Mouse (Mus musculus): Measurements from ENCODE around the gene Socs3. TPM values are rescaled to one million over a fixed set of nuclear protein-coding genes. Genes with fewer than 3 reads are reported as not detected.

The Socs3 gene
- polyA plus RNA-seq, 1 experiment from 2014 or later = 11.7 TPM

DNA sequence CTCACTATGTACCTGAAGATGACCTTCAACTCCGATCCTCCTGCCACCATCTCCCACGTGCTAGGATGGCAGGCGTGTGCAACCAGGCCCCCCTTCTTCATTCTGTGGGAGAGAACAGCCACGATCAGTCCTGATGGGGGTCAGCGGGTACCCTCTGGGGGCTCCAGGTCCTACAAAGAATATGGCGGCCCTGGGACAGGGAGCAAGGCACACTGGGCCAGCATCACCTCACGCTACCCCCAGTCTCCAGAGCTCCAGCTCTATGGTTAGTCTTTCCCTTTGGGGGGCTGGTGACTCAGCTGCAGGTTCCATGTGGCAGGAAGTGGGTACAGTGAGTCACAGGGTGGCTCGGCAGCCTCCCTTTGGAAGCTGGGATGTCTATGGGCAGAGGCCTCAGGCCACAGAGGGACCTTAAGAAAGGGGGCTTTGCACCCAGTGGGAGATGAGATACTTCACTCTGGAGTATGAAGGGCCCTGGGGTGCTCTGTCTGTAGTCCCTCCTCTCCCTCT lies 28.5 kb downstream of the Socs3 start:
- H3K4me1 ChIP-seq (replicated peaks; ENCODE audit: insufficient read depth, low read length) = peaks cover 6% of the 10 kb centered on the region; the same call in 1 of the 2 replicates
- TF ChIP-seq CTCF (IDR thresholded peaks at IDR 0.05; ENCODE audit: low read depth) = no peak
- no peaks in the 10 kb centered on the region for H3K27me3 ChIP-seq (ENCODE audit: insufficient read depth, low read length)
- no peaks in the 10 kb centered on the region for H3K36me3 ChIP-seq (ENCODE audit: insufficient read depth, low read length)
- DNase-seq (ENCODE audit: low spot score) (no peak), ATAC-seq (replicated peaks; ENCODE audit: low FRiP score, low read depth) (no peak)
- no peak overlapping the region for H3K4me2 ChIP-seq (ENCODE audit: low read length)
- WGBS = 87% methylated on average over 8 of the region's 8 CpGs
- H3K9me3 ChIP-seq (replicated peaks; ENCODE audit: low read length) = no peaks in the 10 kb centered on the region
- no peak overlapping the region for H3K9ac ChIP-seq (ENCODE audit: low read depth, low read length)
- no peak overlapping the region for H3K4me3 ChIP-seq (replicated peaks; ENCODE audit: low read depth, low read length)
- no peak overlapping the region for H3K27ac ChIP-seq

DNA sequence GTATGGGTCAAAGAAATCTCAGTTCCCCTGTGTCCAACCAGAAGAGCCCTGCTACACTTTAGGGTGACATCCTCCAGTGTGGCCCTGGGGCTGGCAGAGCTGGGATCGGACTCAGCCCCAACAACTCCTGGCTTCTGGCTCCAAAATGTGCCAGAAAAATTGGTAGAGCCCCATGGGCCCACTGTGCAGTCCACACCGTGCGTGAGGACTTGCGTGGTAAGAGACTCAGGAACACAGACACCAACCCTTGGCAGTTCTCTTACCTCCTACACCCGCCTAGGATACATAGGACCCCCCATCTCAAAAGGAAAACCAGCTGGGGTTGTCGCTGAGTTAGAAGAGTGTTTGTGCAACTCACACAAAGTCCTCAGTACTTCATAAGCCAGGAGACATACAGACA lies 29.0 kb downstream of the Socs3 start:
- no peak for TF ChIP-seq CTCF (IDR thresholded peaks at IDR 0.05; ENCODE audit: low read depth)
- ATAC-seq (replicated peaks; ENCODE audit: low FRiP score, low read depth) = no peak
- H3K9me3 ChIP-seq (replicated peaks; ENCODE audit: low read length) = no peaks in the 10 kb centered on the region
- H3K27ac ChIP-seq = no peak overlapping the region
- WGBS = 91% methylated on average over 6 of the region's 6 CpGs
- no peaks in the 10 kb centered on the region for H3K27me3 ChIP-seq (ENCODE audit: insufficient read depth, low read length)
- H3K4me1 ChIP-seq (replicated peaks; ENCODE audit: insufficient read depth, low read length) = peaks cover 11% of the 10 kb centered on the region
- no peak overlapping the region for H3K9ac ChIP-seq (ENCODE audit: low read depth, low read length)
- H3K4me3 ChIP-seq (replicated peaks; ENCODE audit: low read depth, low read length) = no peak overlapping the region
- no peak for DNase-seq (ENCODE audit: low spot score)
- no peak overlapping the region for H3K4me2 ChIP-seq (ENCODE audit: low read length)
- H3K36me3 ChIP-seq (ENCODE audit: insufficient read depth, low read length) = no peaks in the 10 kb centered on the region

DNA sequence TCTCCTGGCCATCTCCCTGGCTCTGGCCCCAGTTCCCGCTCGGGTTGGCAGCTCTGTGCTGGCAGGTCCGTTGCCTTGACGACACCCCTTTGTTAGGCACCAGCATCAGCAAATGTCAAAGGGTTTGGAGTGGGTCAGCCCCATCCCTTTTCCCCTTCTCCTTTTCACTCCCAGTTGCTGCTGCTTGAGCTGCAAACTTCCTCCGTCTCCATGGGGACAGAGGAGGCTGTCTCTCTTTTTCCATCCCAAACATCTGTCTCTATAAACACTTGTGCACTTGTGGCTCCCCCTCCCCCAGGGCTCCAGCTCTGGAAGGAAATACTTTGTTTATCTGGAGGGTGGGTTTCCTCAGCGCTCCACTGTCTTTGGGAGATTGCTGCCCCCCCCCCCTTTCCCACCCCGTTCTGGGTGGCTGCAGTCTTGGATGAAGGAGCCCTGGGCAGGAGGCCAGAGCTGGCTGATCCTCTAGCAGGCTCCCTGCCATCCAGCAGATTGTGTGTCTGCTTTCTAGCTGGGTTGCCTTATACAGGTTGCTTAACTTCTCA lies 30.0 kb downstream of the Socs3 start:
- ATAC-seq (replicated peaks; ENCODE audit: low FRiP score, low read depth) (peak; percentile 41; the same call in 1 of the 2 replicates), DNase-seq (ENCODE audit: low spot score) (peak; percentile 95)
- H3K4me3 ChIP-seq (replicated peaks; ENCODE audit: low read depth, low read length) = no peak overlapping the region
- H3K27me3 ChIP-seq (ENCODE audit: insufficient read depth, low read length) = no peaks in the 10 kb centered on the region
- H3K4me2 ChIP-seq (ENCODE audit: low read length) = no peak overlapping the region
- H3K4me1 ChIP-seq (replicated peaks; ENCODE audit: insufficient read depth, low read length) = peaks cover 15% of the 10 kb centered on the region
- no peaks in the 10 kb centered on the region for H3K9me3 ChIP-seq (replicated peaks; ENCODE audit: low read length)
- H3K27ac ChIP-seq = peak overlapping the region; percentile 38; the same call in 1 of the 2 replicates
- H3K36me3 ChIP-seq (ENCODE audit: insufficient read depth, low read length) = no peaks in the 10 kb centered on the region
- TF ChIP-seq CTCF (IDR thresholded peaks at IDR 0.05; ENCODE audit: low read depth) = no peak
- H3K9ac ChIP-seq (ENCODE audit: low read depth, low read length) = no peak overlapping the region
- 6% methylated on average over 7 of the region's 7 CpGs for WGBS

DNA sequence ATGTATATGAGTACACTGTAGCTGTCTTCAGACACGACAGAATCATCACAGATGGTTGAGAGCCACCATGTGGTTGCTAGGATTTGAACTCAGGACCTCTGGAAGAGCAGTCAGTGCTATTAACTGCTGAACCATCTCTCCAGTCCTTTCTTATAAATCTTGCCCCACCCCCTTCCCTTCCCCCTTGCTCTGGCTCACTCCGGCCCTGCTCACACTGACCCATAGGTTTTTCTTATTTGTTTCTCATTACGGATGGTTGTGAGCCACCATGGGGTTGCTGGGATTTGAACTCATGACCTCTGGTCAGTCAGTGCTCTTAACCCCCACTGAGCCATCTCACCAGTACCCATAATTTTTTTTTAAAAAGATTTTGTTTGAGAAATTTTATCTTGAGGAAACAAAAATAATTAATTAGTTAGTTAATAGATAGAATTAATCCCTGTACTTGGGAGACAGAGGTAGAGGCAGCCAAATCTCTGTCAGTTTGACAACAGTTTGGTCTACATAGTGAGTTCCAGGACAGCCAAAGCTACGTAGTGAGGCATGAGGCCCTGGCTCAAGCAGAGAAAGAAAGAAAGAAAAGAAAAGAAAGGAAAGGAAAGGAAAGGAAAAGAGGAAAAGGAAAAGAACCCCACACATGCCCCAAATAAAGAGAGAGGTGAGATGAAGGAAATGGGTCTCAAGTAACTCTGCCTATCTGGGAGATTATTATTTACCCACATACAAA lies 30.7 kb downstream of the Socs3 start:
- no peak overlapping the region for H3K4me2 ChIP-seq (ENCODE audit: low read length)
- WGBS = 43% methylated on average over 4 of the region's 4 CpGs
- H3K27ac ChIP-seq = no peak overlapping the region
- no peaks in the 10 kb centered on the region for H3K27me3 ChIP-seq (ENCODE audit: insufficient read depth, low read length)
- H3K9ac ChIP-seq (ENCODE audit: low read depth, low read length) = no peak overlapping the region
- no peak for TF ChIP-seq CTCF (IDR thresholded peaks at IDR 0.05; ENCODE audit: low read depth)
- no peaks in the 10 kb centered on the region for H3K9me3 ChIP-seq (replicated peaks; ENCODE audit: low read length)
- H3K4me1 ChIP-seq (replicated peaks; ENCODE audit: insufficient read depth, low read length) = peaks cover 15% of the 10 kb centered on the region
- no peaks in the 10 kb centered on the region for H3K36me3 ChIP-seq (ENCODE audit: insufficient read depth, low read length)
- no peak overlapping the region for H3K4me3 ChIP-seq (replicated peaks; ENCODE audit: low read depth, low read length)
- ATAC-seq (replicated peaks; ENCODE audit: low FRiP score, low read depth) (no peak), DNase-seq (ENCODE audit: low spot score) (no peak)

DNA sequence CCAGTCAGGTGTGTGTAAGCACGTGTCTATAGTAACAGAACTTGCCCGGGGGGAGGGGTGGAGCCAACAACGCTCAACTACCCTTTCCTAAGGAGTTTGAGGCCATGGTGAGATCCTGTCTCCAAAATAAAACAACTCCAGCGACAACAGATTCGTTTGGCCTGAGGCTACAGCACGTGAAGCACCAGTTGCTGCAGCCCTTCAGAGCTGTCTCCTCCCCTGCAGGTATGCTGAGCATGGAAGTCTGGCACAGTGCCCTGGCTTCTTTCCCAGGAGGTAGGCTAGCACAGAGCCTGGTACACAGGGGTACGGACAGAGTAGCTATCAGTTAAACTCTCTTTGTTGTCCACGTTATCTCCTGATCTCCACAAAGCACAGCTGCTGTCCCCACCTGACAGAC lies 33.6 kb downstream of the Socs3 start:
- DNase-seq (ENCODE audit: low spot score) = no peak
- no peak for TF ChIP-seq CTCF (IDR thresholded peaks at IDR 0.05; ENCODE audit: low read depth)
- H3K4me1 ChIP-seq (replicated peaks; ENCODE audit: insufficient read depth, low read length) = peaks cover 20% of the 10 kb centered on the region

DNA sequence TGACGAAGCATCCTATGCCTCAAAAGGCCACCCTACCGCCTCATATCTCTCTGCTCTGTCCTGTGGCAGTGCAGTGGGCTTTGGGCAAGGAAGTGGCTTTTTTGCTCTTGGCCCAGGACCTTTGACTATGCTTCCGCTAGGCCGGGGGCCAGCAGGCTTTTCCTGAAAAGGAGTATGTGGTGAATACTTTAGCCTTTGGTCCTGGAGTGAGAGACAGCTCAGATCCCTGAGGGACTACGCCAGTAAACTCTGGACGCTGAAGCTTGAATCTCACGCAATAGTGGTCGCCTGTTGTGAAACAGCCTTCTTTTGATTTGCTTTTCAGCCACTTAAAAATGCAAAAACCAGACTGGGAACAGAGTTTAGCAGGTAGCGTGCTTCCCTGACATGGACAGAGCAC lies 34.2 kb downstream of the Socs3 start:
- Histone ChIP-seq H3K36me3 (ENCODE audit: insufficient read depth, low read length) (no peaks in the 10 kb centered on the region), H3K9me3 (replicated peaks; ENCODE audit: low read length) (no peaks in the 10 kb centered on the region), H3K4me3 (replicated peaks; ENCODE audit: low read depth, low read length) (no peak overlapping the region), H3K9ac (ENCODE audit: low read depth, low read length) (no peak overlapping the region), H3K27me3 (ENCODE audit: insufficient read depth, low read length) (no peaks in the 10 kb centered on the region), H3K27ac (no peak overlapping the region), H3K4me1 (replicated peaks; ENCODE audit: insufficient read depth, low read length) (peaks cover 25% of the 10 kb centered on the region), H3K4me2 (ENCODE audit: low read length) (no peak overlapping the region)
- WGBS = 61% methylated on average over 9 of the region's 9 CpGs
- no peak for TF ChIP-seq CTCF (IDR thresholded peaks at IDR 0.05; ENCODE audit: low read depth)
- DNase-seq (ENCODE audit: low spot score) = no peak
- no peak for ATAC-seq (replicated peaks; ENCODE audit: low FRiP score, low read depth)

More for the DNA sequence above, 33.6 kb downstream of the Socs3 start:
- WGBS = 36% methylated on average over 8 of the region's 8 CpGs
- H3K9me3 ChIP-seq (replicated peaks; ENCODE audit: low read length) = no peaks in the 10 kb centered on the region
- no peak overlapping the region for H3K4me3 ChIP-seq (replicated peaks; ENCODE audit: low read depth, low read length)
- no peaks in the 10 kb centered on the region for H3K36me3 ChIP-seq (ENCODE audit: insufficient read depth, low read length)
- H3K9ac ChIP-seq (ENCODE audit: low read depth, low read length) = no peak overlapping the region
- H3K27ac ChIP-seq = no peak overlapping the region
- H3K4me2 ChIP-seq (ENCODE audit: low read length) = no peak overlapping the region
- H3K27me3 ChIP-seq (ENCODE audit: insufficient read depth, low read length) = no peaks in the 10 kb centered on the region
- ATAC-seq (replicated peaks; ENCODE audit: low FRiP score, low read depth) = no peak

Data from kidney, postnatal 0 days (tissue).